Mouse (Mus musculus): ENCODE data around the gene Ror1. TPM values are rescaled to one million over a fixed set of nuclear protein-coding genes. Genes with fewer than 3 reads are reported as not detected.

The Ror1 gene
- total and polyA plus RNA-seq, 2 experiments from 2014 or later = 0.73 to 2.8 TPM

- no peak for ATAC-seq (ENCODE audit: low FRiP score)
- Histone ChIP-seq H3K4me1 (ENCODE audit: insufficient read depth, low read length) (no peaks in the 10 kb centered on the region), H3K27ac (ENCODE audit: low read depth, low read length) (no peak overlapping the region), H3K4me2 (ENCODE audit: low read depth, low read length, poor library complexity, severe bottlenecking) (no peak overlapping the region), H3K27me3 (ENCODE audit: insufficient read depth, low read length) (no peaks in the 10 kb centered on the region), H3K36me3 (ENCODE audit: insufficient read depth, low read length) (no peaks in the 10 kb centered on the region), H3K9ac (replicated peaks; ENCODE audit: low read length, poor library complexity, severe bottlenecking) (no peak overlapping the region), H3K4me3 (ENCODE audit: low read depth, low read length) (no peak overlapping the region), H3K9me3 (ENCODE audit: low read length) (no peaks in the 10 kb centered on the region)
- DNase-seq (ENCODE audit: low spot score) = no peak
- 89% methylated on average over 9 of the region's 9 CpGs for WGBS
- TF ChIP-seq CTCF (IDR thresholded peaks at IDR 0.05) = no peak
These were observed 12.0 kb downstream of the Ror1 start for GRCm38 (mm10) chr4:100107593-100107992.

DNA sequence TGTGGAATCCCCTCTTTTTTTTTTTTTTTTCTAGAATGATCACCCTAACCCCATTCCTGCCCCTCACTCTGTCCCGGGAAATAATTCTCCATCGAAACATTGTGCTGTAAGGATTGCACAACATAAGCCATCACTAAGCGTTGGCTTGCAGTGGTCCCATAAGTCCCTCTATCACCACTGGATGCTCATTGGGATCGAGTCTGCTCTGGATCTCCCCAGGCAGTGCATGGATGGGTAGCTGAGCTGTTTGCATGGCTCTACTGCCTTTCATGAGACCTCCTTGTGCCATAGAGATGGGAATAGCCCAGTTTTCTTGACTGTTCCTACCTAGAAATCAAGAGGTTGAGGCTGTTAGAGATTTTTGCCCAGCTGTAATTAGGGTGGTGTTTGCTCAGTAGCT lies 13.0 kb downstream of the Ror1 start:
- 93% methylated on average over 4 of the region's 4 CpGs for WGBS
- Histone ChIP-seq H3K4me1 (ENCODE audit: insufficient read depth, low read length) (no peaks in the 10 kb centered on the region), H3K27me3 (ENCODE audit: insufficient read depth, low read length) (no peaks in the 10 kb centered on the region), H3K27ac (ENCODE audit: low read depth, low read length) (no peak overlapping the region), H3K4me3 (ENCODE audit: low read depth, low read length) (no peak overlapping the region), H3K9ac (replicated peaks; ENCODE audit: low read length, poor library complexity, severe bottlenecking) (no peak overlapping the region), H3K4me2 (ENCODE audit: low read depth, low read length, poor library complexity, severe bottlenecking) (no peak overlapping the region), H3K36me3 (ENCODE audit: insufficient read depth, low read length) (no peaks in the 10 kb centered on the region), H3K9me3 (ENCODE audit: low read length) (no peaks in the 10 kb centered on the region)
- ATAC-seq (ENCODE audit: low FRiP score) (no peak), DNase-seq (ENCODE audit: low spot score) (no peak)
- no peak for TF ChIP-seq CTCF (IDR thresholded peaks at IDR 0.05)

GRCm38 (mm10) chr4:100114148-100114547 lies 18.6 kb downstream of the Ror1 start:
- H3K27ac ChIP-seq (ENCODE audit: low read depth, low read length) = no peak overlapping the region
- DNase-seq (ENCODE audit: low spot score) (no peak), ATAC-seq (ENCODE audit: low FRiP score) (no peak)
- H3K36me3 ChIP-seq (ENCODE audit: insufficient read depth, low read length) = no peaks in the 10 kb centered on the region
- no peaks in the 10 kb centered on the region for H3K4me1 ChIP-seq (ENCODE audit: insufficient read depth, low read length)
- H3K9ac ChIP-seq (replicated peaks; ENCODE audit: low read length, poor library complexity, severe bottlenecking) = no peak overlapping the region
- no peaks in the 10 kb centered on the region for H3K9me3 ChIP-seq (ENCODE audit: low read length)
- no peak overlapping the region for H3K4me3 ChIP-seq (ENCODE audit: low read depth, low read length)
- H3K27me3 ChIP-seq (ENCODE audit: insufficient read depth, low read length) = no peaks in the 10 kb centered on the region
- TF ChIP-seq CTCF (IDR thresholded peaks at IDR 0.05) = no peak
- no peak overlapping the region for H3K4me2 ChIP-seq (ENCODE audit: low read depth, low read length, poor library complexity, severe bottlenecking)

- Histone ChIP-seq H3K9ac (replicated peaks; ENCODE audit: low read length, poor library complexity, severe bottlenecking) (no peak overlapping the region), H3K36me3 (ENCODE audit: insufficient read depth, low read length) (no peaks in the 10 kb centered on the region), H3K27me3 (ENCODE audit: insufficient read depth, low read length) (no peaks in the 10 kb centered on the region), H3K27ac (ENCODE audit: low read depth, low read length) (no peak overlapping the region), H3K4me2 (ENCODE audit: low read depth, low read length, poor library complexity, severe bottlenecking) (no peak overlapping the region), H3K4me3 (ENCODE audit: low read depth, low read length) (no peak overlapping the region), H3K9me3 (ENCODE audit: low read length) (no peaks in the 10 kb centered on the region), H3K4me1 (ENCODE audit: insufficient read depth, low read length) (no peaks in the 10 kb centered on the region)
- 96% methylated on average over 3 of the region's 3 CpGs for WGBS
- no peak for ATAC-seq (ENCODE audit: low FRiP score)
- peak; percentile 25 for TF ChIP-seq CTCF (IDR thresholded peaks at IDR 0.05)
- no peak for DNase-seq (ENCODE audit: low spot score)
These were observed 20.8 kb downstream of the Ror1 start for GRCm38 (mm10) chr4:100116366-100116765.

GRCm38 (mm10) chr4:100118676-100119075 lies 23.1 kb downstream of the Ror1 start:
- Histone ChIP-seq H3K36me3 (ENCODE audit: insufficient read depth, low read length) (no peaks in the 10 kb centered on the region), H3K9me3 (ENCODE audit: low read length) (no peaks in the 10 kb centered on the region), H3K4me1 (ENCODE audit: insufficient read depth, low read length) (no peaks in the 10 kb centered on the region), H3K27me3 (ENCODE audit: insufficient read depth, low read length) (no peaks in the 10 kb centered on the region), H3K4me2 (ENCODE audit: low read depth, low read length, poor library complexity, severe bottlenecking) (no peak overlapping the region), H3K9ac (replicated peaks; ENCODE audit: low read length, poor library complexity, severe bottlenecking) (no peak overlapping the region), H3K4me3 (ENCODE audit: low read depth, low read length) (no peak overlapping the region), H3K27ac (ENCODE audit: low read depth, low read length) (no peak overlapping the region)
- ATAC-seq (ENCODE audit: low FRiP score) = no peak
- 33% methylated on average over 4 of the region's 4 CpGs for WGBS
- no peak for TF ChIP-seq CTCF (IDR thresholded peaks at IDR 0.05)
- DNase-seq (ENCODE audit: low spot score) = no peak

DNA sequence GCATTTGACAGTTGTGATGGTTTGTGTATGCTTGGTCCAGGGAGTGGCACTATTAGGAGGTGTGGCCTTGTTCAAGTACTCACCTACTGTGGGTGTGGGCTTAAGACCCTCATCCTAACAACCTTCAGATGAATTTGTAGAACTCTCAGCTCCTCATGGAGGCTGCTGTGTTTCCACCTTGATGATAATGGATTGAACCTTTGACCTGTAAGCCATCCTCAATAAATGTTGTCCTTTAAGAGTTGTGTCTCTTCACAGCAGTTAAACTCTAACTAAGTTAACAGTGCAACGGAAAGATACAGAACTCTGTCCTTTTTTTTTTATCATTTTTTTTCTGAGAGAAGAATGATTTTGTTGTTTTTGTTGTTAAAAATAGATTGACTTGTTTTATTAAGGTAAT lies 23.8 kb downstream of the Ror1 start:
- no peaks in the 10 kb centered on the region for H3K27me3 ChIP-seq (ENCODE audit: insufficient read depth, low read length)
- ATAC-seq (ENCODE audit: low FRiP score) (no peak), DNase-seq (ENCODE audit: low spot score) (no peak)
- H3K4me3 ChIP-seq (ENCODE audit: low read depth, low read length) = no peak overlapping the region
- H3K9ac ChIP-seq (replicated peaks; ENCODE audit: low read length, poor library complexity, severe bottlenecking) = no peak overlapping the region
- H3K27ac ChIP-seq (ENCODE audit: low read depth, low read length) = no peak overlapping the region
- TF ChIP-seq CTCF (IDR thresholded peaks at IDR 0.05) = no peak
- no peaks in the 10 kb centered on the region for H3K9me3 ChIP-seq (ENCODE audit: low read length)
- H3K4me1 ChIP-seq (ENCODE audit: insufficient read depth, low read length) = no peaks in the 10 kb centered on the region
- H3K36me3 ChIP-seq (ENCODE audit: insufficient read depth, low read length) = no peaks in the 10 kb centered on the region
- 96% methylated on average over 1 of the region's 1 CpGs for WGBS
- no peak overlapping the region for H3K4me2 ChIP-seq (ENCODE audit: low read depth, low read length, poor library complexity, severe bottlenecking)
